8 mouse cellular contexts compared by ENCODE assay signal in the genomic region with DNA sequence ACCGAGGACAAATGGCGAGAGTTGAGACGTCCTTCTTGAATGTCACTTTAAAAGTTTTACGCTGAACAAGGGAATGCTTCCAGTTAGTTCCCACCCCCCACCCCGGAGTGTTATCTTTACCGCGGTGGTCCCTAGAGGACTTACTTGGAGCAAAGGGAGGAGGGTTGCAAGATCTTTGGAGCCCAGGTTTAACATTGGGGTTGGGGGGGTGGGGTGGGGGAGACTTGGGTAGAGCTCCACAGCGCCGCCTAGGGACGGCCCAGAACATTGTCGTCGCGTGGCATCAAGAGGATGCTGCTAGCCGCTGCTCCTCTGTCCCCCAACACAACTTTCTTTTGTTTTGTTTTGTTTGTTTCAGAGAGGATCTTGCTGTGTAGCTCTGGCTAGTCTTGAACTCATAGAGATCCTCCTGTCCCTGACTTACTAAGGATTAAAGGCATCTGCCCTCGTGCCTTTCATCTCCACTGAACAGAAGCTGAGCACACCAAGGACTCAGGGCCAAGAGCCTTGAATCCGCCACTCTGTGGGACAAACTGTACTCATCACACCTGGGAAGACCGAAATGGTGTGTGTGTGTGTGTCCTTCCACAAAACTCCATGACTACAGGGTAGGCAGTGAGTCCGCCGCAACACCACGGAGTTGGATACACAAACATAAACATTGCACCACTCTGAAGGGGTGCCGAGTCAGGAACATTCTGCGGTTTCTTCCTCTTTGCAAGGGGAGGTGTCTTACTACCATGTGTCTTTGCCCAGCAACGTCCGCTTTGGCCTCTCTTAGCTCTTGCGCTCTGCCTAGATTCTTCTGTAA. TPM values are rescaled to one million over a fixed set of nuclear protein-coding genes. Genes with fewer than 3 reads are reported as not detected.
DNase-seq lines count a peak whose midpoint lies in the region; ATAC-seq and TF ChIP-seq lines count a peak whose summit lies in the region.

No protein-coding gene starts in this region.

- 27% methylated on average over 25 of the region's 25 CpGs for WGBS in forebrain, embryonic 12.5 days
- WGBS in hindbrain, embryonic 12.5 days, result 28% methylated on average over 25 of the region's 25 CpGs
- WGBS in macrophage (ENCODE audit: missing documents), result 16% methylated on average over 25 of the region's 25 CpGs

- H3K79me2 ChIP-seq in macrophage (ENCODE audit: inconsistent target), result peaks cover 18% of the 10 kb centered on the region

- intact Hi-C loops in left cerebral cortex, adult 2 months (cut with DNase I), result loop anchor here (1.0 to 5.0 kb wide), 4 partner anchors 43 to 130 kb away; a partner anchor contains a TSS

- peaks cover 7% of the 10 kb centered on the region for H3K36me3 ChIP-seq in forebrain, embryonic 12.5 days (replicated peaks)
- H3K36me3 ChIP-seq in hindbrain, embryonic 12.5 days, result peaks cover 5% of the 10 kb centered on the region; the same call in 1 of the 2 replicates
- H3K36me3 ChIP-seq in macrophage (ENCODE audit: inconsistent target), result no peaks in the 10 kb centered on the region; the same call in 1 of the 2 replicates

- peak; percentile 11; the same call in 1 of the 2 replicates for ATAC-seq in cerebellum, adult (ENCODE audit: insufficient number of reproducible peaks, low FRiP score, low TSS enrichment)
- ATAC-seq in forebrain, embryonic 12.5 days (ENCODE audit: low FRiP score), result no peak
- ATAC-seq in hindbrain, embryonic 12.5 days (ENCODE audit: low FRiP score), result no peak; the same call in 1 of the 2 replicates

- DNase-seq in embryo, embryonic 10 days (ENCODE audit: low spot score), result peak; percentile 93
- no peak for DNase-seq in embryo, embryonic 9.5 days (ENCODE audit: extremely low spot score)
- DNase-seq in left cerebral cortex, adult 2 months (ENCODE audit: extremely low spot score in 1 of 2, low spot score in 2 of 2), result peak; percentile 57 to 71
- DNase-seq in skeletal muscle tissue, adult 2 months (ENCODE audit: low read depth, low spot score), result peak; percentile 87

- no peaks in the 10 kb centered on the region for H3K27me3 ChIP-seq in forebrain, embryonic 12.5 days
- peaks cover 4% of the 10 kb centered on the region; the same call in 1 of the 2 replicates for H3K27me3 ChIP-seq in hindbrain, embryonic 12.5 days

- H3K4me2 ChIP-seq in forebrain, embryonic 12.5 days, result peak overlapping the region; percentile 87
- peak overlapping the region; percentile 65 for H3K4me2 ChIP-seq in hindbrain, embryonic 12.5 days (replicated peaks)

- H3K9me3 ChIP-seq in forebrain, embryonic 12.5 days, result no peaks in the 10 kb centered on the region
- no peaks in the 10 kb centered on the region for H3K9me3 ChIP-seq in hindbrain, embryonic 12.5 days (replicated peaks)

- H3K9ac ChIP-seq in forebrain, embryonic 12.5 days, result peak overlapping the region; percentile 93
- peak overlapping the region; percentile 71 for H3K9ac ChIP-seq in hindbrain, embryonic 12.5 days

- peak overlapping the region; percentile 98 for H3K27ac ChIP-seq in forebrain, embryonic 12.5 days
- peak overlapping the region; percentile 99 for H3K27ac ChIP-seq in hindbrain, embryonic 12.5 days
- H3K27ac ChIP-seq in left cerebral cortex, adult 2 months, result peak overlapping the region; percentile 99
- peak overlapping the region; percentile 82 for H3K27ac ChIP-seq in macrophage

- peak overlapping the region; percentile 83 for H3K4me3 ChIP-seq in forebrain, embryonic 12.5 days (replicated peaks)
- peak overlapping the region; percentile 79 for H3K4me3 ChIP-seq in hindbrain, embryonic 12.5 days
- H3K4me3 ChIP-seq in left cerebral cortex, adult 2 months, result peak overlapping the region; percentile 69
- H3K4me3 ChIP-seq in macrophage (ENCODE audit: inconsistent target), result peak overlapping the region; percentile 33

- peak; percentile 85 for TF ChIP-seq CTCF in left cerebral cortex, adult 2 months (IDR thresholded peaks at IDR 0.05)

- H3K4me1 ChIP-seq in forebrain, embryonic 12.5 days, result peaks cover 40% of the 10 kb centered on the region
- peaks cover 32% of the 10 kb centered on the region for H3K4me1 ChIP-seq in hindbrain, embryonic 12.5 days

RNA-seq across cellular contexts. Expression of a gene that starts 52.1 kb away (rescaled TPM):
- polyA plus RNA-seq in forebrain, embryonic 12.5 days (2016; fragmentation: Nextera tagmentation; extraction: Ambion mirVana), result 99.9 and 105 TPM in 2 replicates
- 85.3 and 90.3 TPM in 2 replicates for polyA plus RNA-seq in hindbrain, embryonic 12.5 days (2016; fragmentation: Nextera tagmentation; extraction: Ambion mirVana)
- total RNA-seq in left cerebral cortex, adult 2 months (2021), result 100 to 1,000 TPM; 144 to 149 TPM
- total RNA-seq in macrophage (2018; cell fraction: chromatin; rRNA removed), result 100 to 1,000 TPM in 3 of 26 experiments, 10 to 100 TPM in 23; 27.2 to 136 (median 52.5) TPM
- total RNA-seq in macrophage (2018; cell fraction: cytosol; rRNA removed), result 10 to 100 TPM; 35.4 to 59.1 (median 45.8) TPM
- total RNA-seq in macrophage (2018; cell fraction: nucleus; rRNA removed), result 100 to 1,000 TPM in 3 of 26 experiments, 10 to 100 TPM in 23; 29.0 to 133 (median 49.8) TPM
- polyA plus RNA-seq in macrophage (2018), result 37.4 to 133 TPM (median 109 TPM) in 3 replicates

RNA-seq across cellular contexts. Expression of a gene that starts 52.8 kb away (rescaled TPM):
- polyA plus RNA-seq in forebrain, embryonic 12.5 days (2016; fragmentation: Nextera tagmentation; extraction: Ambion mirVana), result 39.8 and 47.2 TPM in 2 replicates
- polyA plus RNA-seq in hindbrain, embryonic 12.5 days (2016; fragmentation: Nextera tagmentation; extraction: Ambion mirVana), result 33.0 and 38.5 TPM in 2 replicates
- 10 to 100 TPM; 58.0 to 65.6 TPM for total RNA-seq in left cerebral cortex, adult 2 months (2021)
- total RNA-seq in macrophage (2018; cell fraction: chromatin; rRNA removed), result 1,000 to 10,000 TPM in 8 of 26 experiments, 100 to 1,000 TPM in 14, 10 to 100 TPM in 4; 36.2 to 1,811 (median 533) TPM
- 1,000 to 10,000 TPM in 5 of 26 experiments, 100 to 1,000 TPM in 14, 10 to 100 TPM in 7; 20.0 to 1,690 (median 314) TPM for total RNA-seq in macrophage (2018; cell fraction: cytosol; rRNA removed)
- total RNA-seq in macrophage (2018; cell fraction: nucleus; rRNA removed), result 1,000 to 10,000 TPM in 9 of 26 experiments, 100 to 1,000 TPM in 14, 10 to 100 TPM in 3; 28.6 to 2,287 (median 592) TPM
- 10.8 to 29.7 TPM (median 28.3 TPM) in 3 replicates for polyA plus RNA-seq in macrophage (2018)

Comparison
In these comparisons a context has a peak if more than half of its experiments do, and no peak if none do; other contexts are left out.
1. H3K4me3 ChIP-seq: peak in every context shown above with its lines; median percentile 83 in forebrain, embryonic 12.5 days; 79 in hindbrain, embryonic 12.5 days; 69 in left cerebral cortex, adult 2 months; 33 in macrophage.